Mouse (Mus musculus) CH12.LX (cell line): ENCODE data around the gene Tchhl1. TPM values are rescaled to one million over a fixed set of nuclear protein-coding genes. Genes with fewer than 3 reads are reported as not detected.
"Not testable (repeated sequence)": the region's sequence is repeated elsewhere in the genome, so short reads cannot be mapped to it uniquely, and the experiment has no call there.

Experiments
- DNase-seq: peaks from one replicate; pipeline ENCODE4 v3.0.0-alpha.2; 2013; ENCODE audit errors: extremely low read depth
- H3K27ac ChIP-seq: 2 replicates; pipeline ENCODE4 v1.5.1; 2012; ENCODE audit warnings: low read depth, mild to moderate bottlenecking, control low read depth, moderate library complexity; ENCODE audit not compliant: insufficient read depth
- H3K27me3 ChIP-seq: replicated peaks from 2 replicates; pipeline ENCODE3; 2012; ENCODE audit warnings: inconsistent platforms
- H3K36me3 ChIP-seq, 2 experiments: replicated peaks in 1 of 2; 2 replicates each; pipeline versions ENCODE3 to v1.6.1; 2012; ENCODE audit warnings: inconsistent platforms in 1 of 2, low read length in 1 of 2, mild to moderate bottlenecking in 1 of 2, mixed read lengths in 1 of 2, moderate library complexity in 1 of 2; ENCODE audit not compliant: control insufficient read depth in 1 of 2, insufficient read depth in 1 of 2
- H3K4me1 ChIP-seq, 2 experiments: 2 replicates each; pipeline ENCODE4 v1.6.1; 2012; ENCODE audit warnings: inconsistent platforms in 1 of 2, moderate library complexity in 1 of 2; ENCODE audit not compliant: insufficient read depth in 2 of 2, control insufficient read depth in 1 of 2
- H3K4me2 ChIP-seq: 2 replicates; pipeline ENCODE4 v1.6.1; 2012; ENCODE audit warnings: low read depth, mild to moderate bottlenecking, control low read depth; ENCODE audit not compliant: poor library complexity, insufficient read depth, severe bottlenecking
- H3K4me3 ChIP-seq, 3 experiments: fragments of 150-350 bp in 1 of 3; sonication (generic) in 1 of 3; replicated peaks in 1 of 3; 2 replicates each; pipeline versions ENCODE3 to v1.5.1; 2011 to 2012; ENCODE audit warnings: low read depth in 2 of 3, low read length in 2 of 3, mild to moderate bottlenecking in 2 of 3, moderate library complexity in 2 of 3, control low read depth in 1 of 3, improper control_type of control experiment in 1 of 3, inconsistent platforms in 1 of 3, mixed read lengths in 1 of 3; ENCODE audit not compliant: poor library complexity in 1 of 3
- H3K79me2 ChIP-seq: replicated peaks from 2 replicates; pipeline ENCODE4 v1.6.1; 2012; ENCODE audit warnings: mild to moderate bottlenecking, moderate library complexity; ENCODE audit not compliant: control insufficient read depth, poor library complexity, insufficient read depth, severe bottlenecking; ENCODE audit errors: extremely low read depth
- H3K9ac ChIP-seq: 2 replicates; pipeline ENCODE4 v1.6.1; 2012; ENCODE audit warnings: low read depth, mild to moderate bottlenecking, control low read depth, moderate library complexity; ENCODE audit not compliant: insufficient read depth
- H3K9me3 ChIP-seq: replicated peaks from 2 replicates; pipeline ENCODE3; 2012; ENCODE audit warnings: low read length, inconsistent platforms, mixed read lengths
- BHLHE40 ChIP-seq: IDR thresholded peaks from 2 replicates; pipeline ENCODE4 v1.6.1; 2011; ENCODE audit warnings: mild to moderate bottlenecking, low read depth, low read length, improper control_type of control experiment
- CHD2 ChIP-seq: IDR thresholded peaks from 2 replicates; pipeline ENCODE4 v1.6.1; 2011; ENCODE audit warnings: low read length, improper control_type of control experiment
- CTCF ChIP-seq, 2 experiments: IDR thresholded peaks in 1 of 2; conservative IDR thresholded peaks in 1 of 2; 2 replicates each; pipeline ENCODE4 v1.5.1; 2011 to 2012; ENCODE audit warnings: low read depth in 2 of 2, low read length in 2 of 2, improper control_type of control experiment in 1 of 2, inconsistent platforms in 1 of 2, mild to moderate bottlenecking in 1 of 2, moderate library complexity in 1 of 2
- EP300 ChIP-seq: IDR thresholded peaks from 2 replicates; pipeline ENCODE4 v1.6.1; 2011; ENCODE audit warnings: low read length, improper control_type of control experiment
- ETS1 ChIP-seq: conservative IDR thresholded peaks from 2 replicates; pipeline ENCODE4 v1.6.1; 2012; ENCODE audit warnings: low read depth, mild to moderate bottlenecking, inconsistent platforms, low read length, improper control_type of control experiment, moderate library complexity
- GABPA ChIP-seq: IDR thresholded peaks from 2 replicates; pipeline ENCODE4 v1.6.1; 2012; ENCODE audit warnings: low read depth, low read length, improper control_type of control experiment, inconsistent platforms; ENCODE audit not compliant: insufficient replicate concordance
- HCFC1 ChIP-seq: IDR thresholded peaks from 2 replicates; pipeline ENCODE4 v1.6.1; 2012; ENCODE audit warnings: low read depth, mild to moderate bottlenecking, inconsistent platforms, low read length, improper control_type of control experiment
- JUN ChIP-seq: IDR thresholded peaks from 2 replicates; pipeline ENCODE4 v1.6.1; 2011; ENCODE audit warnings: low read depth, mild to moderate bottlenecking, low read length, improper control_type of control experiment, moderate library complexity; ENCODE audit not compliant: insufficient read depth
- JUND ChIP-seq: conservative IDR thresholded peaks from 2 replicates; pipeline ENCODE4 v1.6.1; 2011; ENCODE audit warnings: low read depth, low read length, improper control_type of control experiment
- MAX ChIP-seq: IDR thresholded peaks from 2 replicates; pipeline ENCODE4 v1.6.1; 2011; ENCODE audit warnings: low read length, improper control_type of control experiment
- MAZ ChIP-seq: IDR thresholded peaks from 2 replicates; pipeline ENCODE4 v1.6.1; 2012; ENCODE audit warnings: low read depth, mild to moderate bottlenecking, inconsistent platforms, low read length, improper control_type of control experiment, moderate library complexity
- MEF2A ChIP-seq: IDR thresholded peaks from 2 replicates; pipeline ENCODE4 v1.6.1; 2014; ENCODE audit warnings: low read depth, mild to moderate bottlenecking, inconsistent platforms, low read length, improper control_type of control experiment, borderline replicate concordance
- MXI1 ChIP-seq: IDR thresholded peaks from 2 replicates; pipeline ENCODE4 v1.6.1; 2011; ENCODE audit warnings: mild to moderate bottlenecking, low read depth, low read length, improper control_type of control experiment
- NRF1 ChIP-seq: IDR thresholded peaks from 2 replicates; pipeline ENCODE4 v1.6.1; 2014; ENCODE audit warnings: low read depth, mild to moderate bottlenecking, inconsistent platforms, low read length, improper control_type of control experiment, moderate library complexity
- PAX5 ChIP-seq: IDR thresholded peaks from 2 replicates; pipeline ENCODE4 v1.6.1; 2012; ENCODE audit warnings: low read length, inconsistent platforms, mixed read lengths
- POLR2AphosphoS2 ChIP-seq: IDR thresholded peaks from 2 replicates; pipeline ENCODE4 v1.6.1; 2011; ENCODE audit warnings: low read depth, low read length, improper control_type of control experiment
- RCOR1 ChIP-seq: conservative IDR thresholded peaks from 2 replicates; pipeline ENCODE4 v1.6.1; 2012; ENCODE audit warnings: low read depth, mild to moderate bottlenecking, inconsistent platforms, low read length, improper control_type of control experiment
- SIN3A ChIP-seq: IDR thresholded peaks from 2 replicates; pipeline ENCODE4 v1.6.1; 2012; ENCODE audit warnings: low read length, improper control_type of control experiment, inconsistent platforms
- SMC3 ChIP-seq: IDR thresholded peaks from 2 replicates; pipeline ENCODE4 v1.6.1; 2011; ENCODE audit warnings: low read depth, low read length, improper control_type of control experiment
- TBP ChIP-seq: conservative IDR thresholded peaks from 2 replicates; pipeline ENCODE4 v1.6.1; 2011; ENCODE audit warnings: low read depth, low read length, improper control_type of control experiment
- UBTF ChIP-seq: IDR thresholded peaks from 2 replicates; pipeline ENCODE4 v1.6.1; 2012; ENCODE audit warnings: low read depth, mild to moderate bottlenecking, inconsistent platforms, low read length, improper control_type of control experiment, moderate library complexity
- USF1 ChIP-seq: IDR thresholded peaks from 2 replicates; pipeline ENCODE4 v1.6.1; 2014; ENCODE audit warnings: low read depth, mild to moderate bottlenecking, inconsistent platforms, low read length, improper control_type of control experiment
- USF2 ChIP-seq: conservative IDR thresholded peaks from 2 replicates; pipeline ENCODE4 v1.6.1; 2011; ENCODE audit warnings: low read depth, low read length, improper control_type of control experiment
- ZC3H11A ChIP-seq: IDR thresholded peaks from 2 replicates; pipeline ENCODE4 v1.6.1; 2012; ENCODE audit warnings: low read depth, mild to moderate bottlenecking, inconsistent platforms, low read length, improper control_type of control experiment
- ZNF384 ChIP-seq: IDR thresholded peaks from 2 replicates; pipeline ENCODE4 v1.6.1; 2012; ENCODE audit warnings: low read depth, low read length, improper control_type of control experiment, inconsistent platforms
- dilution Hi-C: fragments of 300-500 bp; cut with MboI; formaldehyde crosslinking; loops from 2 replicates; pipeline ENCODE4 v1.14.3; 2020; ENCODE audit warnings: low sequenced_read_pairs; ENCODE audit not compliant: extremely low pct_unique_long_range_greater_than_20kb, extremely low pct_ligation_motif_present
- in situ Hi-C: fragments of 300-500 bp; cut with MboI; formaldehyde crosslinking; loops from 3 replicates; pipeline ENCODE4 v1.14.3; 2019; ENCODE audit warnings: low sequenced_read_pairs, low pct_ligation_motif_present, low pct_unique_long_range_greater_than_20kb, mixed read lengths
- polyA plus RNA-seq: library from polyadenylated mRNA; unstranded; fragments of >175 nt; gene quantifications from 2 replicates; pipeline ENCODE4 v1.2.1, GENCODE M21; 2012; ENCODE audit warnings: low read depth; ENCODE audit not compliant: insufficient read length
- total RNA-seq, 2 experiments: library from RNA; depleted of rRNA; stranded (reverse); fragments of 300-350 nt in 1 of 2; fragments of >200 nt in 1 of 2; gene quantifications; 2 replicates each; pipeline ENCODE4 v1.2.3; 2012 to 2014

Tchhl1 gene
- total and polyA plus RNA-seq, 3 experiments = not detected

- Histone ChIP-seq H3K9me3 (peaks cover 32% of the 10 kb centered on the region), H3K4me2 (no peak overlapping the region), H3K36me3 (no peaks in the 10 kb centered on the region), H3K4me3 (no peak overlapping the region), H3K79me2 (no peaks in the 10 kb centered on the region), H3K27me3 (no peaks in the 10 kb centered on the region), H3K9ac (no peak overlapping the region), H3K27ac (no peak overlapping the region), H3K4me1 (no peaks in the 10 kb centered on the region)
- no peak for TF ChIP-seq CHD2
- TF ChIP-seq POLR2AphosphoS2 = no peak
- TF ChIP-seq USF2 = no peak
- TF ChIP-seq HCFC1 = no peak
- no peak for TF ChIP-seq JUND
- TF ChIP-seq ZNF384 = no peak
- TF ChIP-seq JUN = no peak
- no peak for TF ChIP-seq USF1
- TF ChIP-seq SMC3 = no peak
- TF ChIP-seq PAX5 = no peak
- no peak for TF ChIP-seq TBP
- TF ChIP-seq MAZ = no peak
- TF ChIP-seq GABPA = no peak
- TF ChIP-seq BHLHE40 = no peak
- TF ChIP-seq CTCF (conservative IDR thresholded peaks at IDR 0.05 in 1 of 2, IDR thresholded peaks at IDR 0.05 in 1 of 2; ENCODE audit: low read depth in 2 of 2, low read length in 2 of 2) = no peak
- TF ChIP-seq SIN3A = no peak
- TF ChIP-seq MEF2A = no peak
- TF ChIP-seq EP300 = no peak
- no peak for TF ChIP-seq RCOR1
- dilution Hi-C loops = no loop called here
- DNase-seq = no peak
- in situ Hi-C loops = no loop called here
Observed at GRCm38 (mm10) chr3:93445165-93445705, 23.3 kb upstream of the Tchhl1 start.

- H3K4me1 ChIP-seq = no peaks in the 10 kb centered on the region
- H3K9me3 ChIP-seq = peaks cover 32% of the 10 kb centered on the region
- no peak overlapping the region for H3K9ac ChIP-seq
- TF ChIP-seq CHD2 = no peak
- TF ChIP-seq UBTF = no peak
- TF ChIP-seq NRF1 = no peak
- TF ChIP-seq SMC3 = no peak
- TF ChIP-seq ZC3H11A = no peak
- no peak for TF ChIP-seq MAX
- no peak for TF ChIP-seq MXI1
- TF ChIP-seq USF2 = no peak
- TF ChIP-seq ETS1 = no peak
- no peak for TF ChIP-seq JUND
- in situ Hi-C loops = no loop called here
- no peak overlapping the region for H3K4me2 ChIP-seq
- H3K27me3 ChIP-seq = no peaks in the 10 kb centered on the region
- no peak overlapping the region for H3K27ac ChIP-seq
- H3K4me3 ChIP-seq = no peak overlapping the region
- dilution Hi-C loops = no loop called here
- H3K79me2 ChIP-seq = no peaks in the 10 kb centered on the region
- DNase-seq = no peak
- H3K36me3 ChIP-seq = no peaks in the 10 kb centered on the region
Observed at GRCm38 (mm10) chr3:93446128-93446755, 22.3 kb upstream of the Tchhl1 start.

- H3K27me3 ChIP-seq, dilution Hi-C loops: not testable (repeated sequence)
Observed at GRCm38 (mm10) chr3:93446756-93447137, 21.8 kb upstream of the Tchhl1 start.

More at GRCm38 (mm10) chr3:93446756-93447137, 21.8 kb upstream of the Tchhl1 start:
- H3K9me3 ChIP-seq = peaks cover 32% of the 10 kb centered on the region
- H3K79me2 ChIP-seq, H3K9ac ChIP-seq, DNase-seq, H3K4me1 ChIP-seq, H3K4me2 ChIP-seq, H3K36me3 ChIP-seq, H3K4me3 ChIP-seq, in situ Hi-C loops, H3K27ac ChIP-seq: not testable (repeated sequence)
